Mouse (Mus musculus): ENCODE measurements around the gene Hes7.

GRCm38 (mm10) chr11:69121001-69121740, 967 bp downstream of the Hes7 start:
- TF ChIP-seq CTCF (IDR thresholded peaks at IDR 0.05; ENCODE audit: low read depth) (no peak), EP300 (optimal IDR thresholded peaks at IDR 0.05) (no peak)

All from stomach, postnatal 0 days (tissue).